Mouse (Mus musculus) lung, adult 2 months (tissue): ENCODE measurements at regions not wholly inside any gene's neighbourhood (a gene's known extent, or its start where the extent isn't known, plus 50 kb on each side); places are given as distances from the start of the nearest gene placed in this dataset.
A peak's percentile ranks its signal among the peaks of the same experiment; 100 is the strongest.

Experiments used
- DNase-seq: peaks from one replicate; pipeline ENCODE4 v3.0.0; 2022
- H3K4me1 ChIP-seq: fragments of 200-500 bp; 2 replicates; pipeline ENCODE4 v1.6.1; 2011; ENCODE audit warnings: low read length; ENCODE audit not compliant: control insufficient read depth, insufficient read depth
- H3K4me3 ChIP-seq: fragments of 200-500 bp; replicated peaks from 2 replicates; pipeline ENCODE3; 2011; ENCODE audit warnings: low read depth, mild to moderate bottlenecking, control low read depth, low read length; ENCODE audit errors: extremely low read depth
- CTCF ChIP-seq: fragments of 200-500 bp; IDR thresholded peaks from 2 replicates; pipeline ENCODE4 v1.5.1; 2011; ENCODE audit warnings: mild to moderate bottlenecking, low read length, control low read depth; ENCODE audit not compliant: insufficient read depth
- POLR2A ChIP-seq: fragments of 200-500 bp; IDR thresholded peaks from 2 replicates; pipeline ENCODE4 v1.6.1; 2011; ENCODE audit warnings: low read depth, mild to moderate bottlenecking, control low read depth, low read length, borderline replicate concordance; ENCODE audit errors: extremely low read depth
- WGBS: fragments of 180-500 bp; shearing (Covaris S2); methylation state at CpG from one replicate; pipeline ENCODE4 v1.1.7; 2018; 5-methylcytosine and 5-hydroxymethylcytosine counted together

GRCm38 (mm10) chr1:136696077-136696641 lies 71.5 kb downstream of the Zfp281 start:
- H3K4me3 ChIP-seq, result no peak overlapping the region
- WGBS, result 27% methylated on average over 19 of the region's 19 CpGs
- peak; percentile 63 for DNase-seq
- TF ChIP-seq CTCF, result no peak
- peaks cover 23% of the 10 kb centered on the region for H3K4me1 ChIP-seq

GRCm38 (mm10) chr1:136698454-136699152 lies 73.9 kb downstream of the Zfp281 start:
- TF ChIP-seq POLR2A (no peak), CTCF (no peak)
- WGBS, result 32% methylated on average over 9 of the region's 9 CpGs
- peaks cover 19% of the 10 kb centered on the region for H3K4me1 ChIP-seq
- DNase-seq, result peak; percentile 49
- no peak overlapping the region for H3K4me3 ChIP-seq

- Histone ChIP-seq H3K4me1 (peaks cover 19% of the 10 kb centered on the region), H3K4me3 (no peak overlapping the region)
- no peak for TF ChIP-seq POLR2A
- no peak for TF ChIP-seq CTCF
- no peak for DNase-seq
- 54% methylated on average over 7 of the region's 7 CpGs for WGBS
These were observed 74.4 kb downstream of the Zfp281 start for GRCm38 (mm10) chr1:136699153-136699524.

DNA sequence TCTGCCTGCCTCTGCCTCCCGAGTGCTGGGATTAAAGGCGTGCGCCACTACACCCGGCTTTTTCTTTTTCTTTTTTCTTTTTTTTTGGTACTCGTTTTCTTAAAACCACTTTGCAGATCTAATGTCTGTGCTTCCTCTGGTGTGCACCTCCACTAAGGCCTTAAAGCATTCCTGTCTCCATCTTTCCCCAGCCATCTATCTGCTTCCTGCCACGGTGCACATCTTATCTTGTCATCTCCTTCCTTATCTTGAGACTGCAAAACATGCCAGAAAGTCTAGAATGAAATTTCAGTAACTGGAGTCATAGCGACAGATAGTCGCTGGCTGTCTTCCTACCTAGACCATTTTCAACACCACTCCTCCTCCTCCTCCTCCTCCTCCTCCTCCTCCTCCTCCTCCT lies 74.9 kb downstream of the Zfp281 start:
- Histone ChIP-seq H3K4me1 (peaks cover 18% of the 10 kb centered on the region), H3K4me3 (no peak overlapping the region)
- DNase-seq, result no peak
- no peak for TF ChIP-seq POLR2A
- TF ChIP-seq CTCF, result no peak
- 77% methylated on average over 8 of the region's 8 CpGs for WGBS

DNA sequence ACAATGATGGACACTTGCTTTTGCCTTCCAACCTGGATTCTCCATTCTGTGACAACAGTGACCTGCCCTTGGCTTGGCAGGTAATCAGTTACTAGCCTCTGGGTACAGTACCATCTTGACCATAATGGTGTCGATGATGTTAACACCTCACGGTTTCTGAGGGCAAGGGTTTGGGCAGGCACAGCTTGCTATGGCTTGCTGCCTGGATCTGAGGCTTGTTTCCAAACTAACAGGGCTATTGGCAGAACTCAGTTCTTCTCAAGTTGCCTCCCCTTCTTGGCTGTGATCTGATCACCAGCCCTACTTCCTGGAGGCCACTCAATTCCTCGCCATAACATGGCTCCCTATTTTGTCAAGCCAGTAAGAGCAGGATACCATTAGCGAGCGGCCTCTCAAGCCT lies 79.4 kb downstream of the Zfp281 start:
- no peak for DNase-seq
- Histone ChIP-seq H3K4me3 (no peak overlapping the region), H3K4me1 (no peaks in the 10 kb centered on the region; the same call in 1 of the 2 replicates)
- 72% methylated on average over 5 of the region's 5 CpGs for WGBS
- TF ChIP-seq POLR2A, result no peak
- no peak for TF ChIP-seq CTCF

DNA sequence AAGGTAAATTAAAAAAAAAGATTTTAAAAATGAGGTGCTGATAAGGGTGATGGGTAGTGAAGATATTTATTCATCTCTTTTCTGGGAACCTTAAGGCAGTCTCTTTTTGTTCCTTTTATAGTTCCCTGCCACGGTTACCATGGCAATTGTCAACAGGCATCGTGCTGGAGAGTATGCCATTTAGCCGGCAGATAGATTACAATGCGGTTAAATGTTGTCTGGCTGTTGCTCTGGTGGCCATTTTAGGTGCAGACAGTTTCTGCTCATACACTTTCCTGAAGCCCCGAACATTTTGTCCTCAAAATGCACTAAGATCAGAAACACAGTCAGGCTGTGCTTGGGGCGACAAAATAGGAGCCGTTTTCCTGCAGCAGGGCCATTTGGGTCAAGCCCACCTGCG lies 81.8 kb downstream of the Zfp281 start:
- no peak overlapping the region for H3K4me3 ChIP-seq
- TF ChIP-seq POLR2A, result no peak
- no peak for TF ChIP-seq CTCF
- no peak for DNase-seq
- WGBS, result 76% methylated on average over 8 of the region's 8 CpGs
- H3K4me1 ChIP-seq, result no peaks in the 10 kb centered on the region

- 90% methylated on average over 8 of the region's 8 CpGs for WGBS
- no peak for DNase-seq
- Histone ChIP-seq H3K4me1 (no peaks in the 10 kb centered on the region), H3K4me3 (no peak overlapping the region)
- no peak for TF ChIP-seq CTCF
- no peak for TF ChIP-seq POLR2A
These were observed 82.7 kb downstream of the Zfp281 start for GRCm38 (mm10) chr1:136707394-136707793.

GRCm38 (mm10) chr1:136707866-136708265 lies 83.2 kb downstream of the Zfp281 start:
- no peak for DNase-seq
- H3K4me3 ChIP-seq, result no peak overlapping the region
- TF ChIP-seq POLR2A, result no peak
- TF ChIP-seq CTCF, result no peak
- 91% methylated on average over 12 of the region's 12 CpGs for whole genome bisulfite sequencing
- H3K4me1 ChIP-seq, result no peaks in the 10 kb centered on the region

GRCm38 (mm10) chr1:136710196-136710595 lies 85.5 kb downstream of the Zfp281 start:
- Histone ChIP-seq H3K4me3 (no peak overlapping the region), H3K4me1 (no peaks in the 10 kb centered on the region)
- WGBS, result 72% methylated on average over 4 of the region's 4 CpGs
- DNase-seq, result no peak
- no peak for TF ChIP-seq CTCF
- TF ChIP-seq POLR2A, result no peak

DNA sequence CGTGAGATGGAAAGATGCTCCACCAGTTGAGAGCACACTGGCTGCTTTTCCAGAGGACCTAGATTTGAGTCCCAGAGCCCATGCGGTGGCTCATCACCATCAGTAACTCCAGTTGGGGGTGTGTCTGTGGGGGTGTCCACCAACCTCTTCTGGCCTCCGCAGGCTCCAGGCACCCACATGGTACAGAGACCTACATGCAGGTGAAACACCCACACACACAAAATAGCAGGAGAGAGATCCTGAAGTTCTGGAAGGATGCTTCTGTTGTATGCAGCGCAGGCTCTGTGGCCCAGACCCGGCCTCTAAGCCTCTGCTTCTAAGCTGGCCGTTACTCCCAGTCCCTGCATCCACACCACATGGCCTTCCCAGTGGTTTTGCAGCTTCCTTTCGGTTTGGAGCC lies 86.5 kb downstream of the Zfp281 start:
- no peak overlapping the region for H3K4me3 ChIP-seq
- 85% methylated on average over 7 of the region's 7 CpGs for WGBS
- no peaks in the 10 kb centered on the region for H3K4me1 ChIP-seq
- DNase-seq, result no peak
- TF ChIP-seq CTCF (no peak), POLR2A (no peak)
